Mouse (Mus musculus): ENCODE data around the gene Xaf1.

GRCm38 (mm10) chr11:72266960-72267560 is 34.4 kb upstream of the Xaf1 start, which contains the start of gene Slc13a5:
- TF ChIP-seq CTCF (IDR thresholded peaks at IDR 0.05; ENCODE audit: control insufficient read depth, insufficient read depth, low read length): no peak
- TF ChIP-seq POLR2A (IDR thresholded peaks at IDR 0.05; ENCODE audit: borderline replicate concordance, control insufficient read depth, low read depth, low read length): no peak

Measured in bone marrow, adult 2 months (tissue).